Mouse (Mus musculus): ENCODE measurements at regions not wholly inside any gene's neighbourhood (a gene's known extent, or its start where the extent isn't known, plus 50 kb on each side); places are given as distances from the start of the nearest gene placed in this dataset.

- H3K36me3 ChIP-seq, result no peaks in the 10 kb centered on the region
- H3K4me2 ChIP-seq (replicated peaks), result no peak overlapping the region
- peaks cover 32% of the 10 kb centered on the region for H3K4me1 ChIP-seq
- no peaks in the 10 kb centered on the region for H3K27me3 ChIP-seq
- H3K4me3 ChIP-seq (replicated peaks), result no peak overlapping the region
- peaks cover 2% of the 10 kb centered on the region for H3K9me3 ChIP-seq (replicated peaks)
- WGBS, result 84% methylated on average over 6 of the region's 6 CpGs
- no peak overlapping the region for H3K9ac ChIP-seq
- no peak overlapping the region for H3K27ac ChIP-seq (replicated peaks)
- no peak for ATAC-seq (ENCODE audit: insufficient number of reproducible peaks, low FRiP score, low TSS enrichment, low read depth)
These were observed 100.6 kb upstream of the Pmepa1 start for GRCm38 (mm10) chr2:173376926-173377325.

- Histone ChIP-seq H3K4me2 (replicated peaks) (no peak overlapping the region), H3K4me1 (peaks cover 32% of the 10 kb centered on the region), H3K27ac (replicated peaks) (peak overlapping the region; percentile 70), H3K27me3 (no peaks in the 10 kb centered on the region), H3K9me3 (replicated peaks) (no peaks in the 10 kb centered on the region), H3K9ac (no peak overlapping the region), H3K36me3 (no peaks in the 10 kb centered on the region), H3K4me3 (replicated peaks) (no peak overlapping the region)
- peak; percentile 67 for ATAC-seq (ENCODE audit: insufficient number of reproducible peaks, low FRiP score, low TSS enrichment, low read depth)
- 49% methylated on average over 10 of the region's 12 CpGs for WGBS
These were observed 101.3 kb upstream of the Pmepa1 start for GRCm38 (mm10) chr2:173377497-173378257.

GRCm38 (mm10) chr2:173379736-173380135, 103.4 kb upstream of the Pmepa1 start:
- peaks cover 32% of the 10 kb centered on the region for H3K4me1 ChIP-seq
- ATAC-seq (ENCODE audit: insufficient number of reproducible peaks, low FRiP score, low TSS enrichment, low read depth), result no peak
- H3K9ac ChIP-seq, result no peak overlapping the region
- peak overlapping the region; percentile 83 for H3K27ac ChIP-seq (replicated peaks)
- H3K4me3 ChIP-seq (replicated peaks), result no peak overlapping the region
- H3K36me3 ChIP-seq, result no peaks in the 10 kb centered on the region
- WGBS, result 71% methylated on average over 1 of the region's 1 CpGs
- no peaks in the 10 kb centered on the region for H3K9me3 ChIP-seq (replicated peaks)
- H3K4me2 ChIP-seq (replicated peaks), result no peak overlapping the region
- H3K27me3 ChIP-seq, result no peaks in the 10 kb centered on the region

- WGBS, result 25% methylated on average over 3 of the region's 3 CpGs
- no peak for ATAC-seq (ENCODE audit: insufficient number of reproducible peaks, low FRiP score, low TSS enrichment, low read depth)
These were observed 104.0 kb upstream of the Pmepa1 start for GRCm38 (mm10) chr2:173380341-173380761.

GRCm38 (mm10) chr2:173382176-173382813, 106.0 kb upstream of the Pmepa1 start:
- ATAC-seq (ENCODE audit: insufficient number of reproducible peaks, low FRiP score, low TSS enrichment, low read depth), result no peak
- H3K9ac ChIP-seq, result no peak overlapping the region
- no peak overlapping the region for H3K27ac ChIP-seq (replicated peaks)
- no peaks in the 10 kb centered on the region for H3K36me3 ChIP-seq
- no peaks in the 10 kb centered on the region for H3K27me3 ChIP-seq
- H3K9me3 ChIP-seq (replicated peaks), result no peaks in the 10 kb centered on the region
- no peak overlapping the region for H3K4me2 ChIP-seq (replicated peaks)
- no peak overlapping the region for H3K4me3 ChIP-seq (replicated peaks)
- 71% methylated on average over 7 of the region's 7 CpGs for WGBS
- peaks cover 41% of the 10 kb centered on the region for H3K4me1 ChIP-seq

More at GRCm38 (mm10) chr2:173380341-173380761, 104.0 kb upstream of the Pmepa1 start:
- H3K4me2 ChIP-seq (replicated peaks), result no peak overlapping the region
- H3K27ac ChIP-seq (replicated peaks), result peak overlapping the region; percentile 83
- no peaks in the 10 kb centered on the region for H3K36me3 ChIP-seq
- peaks cover 39% of the 10 kb centered on the region for H3K4me1 ChIP-seq
- H3K27me3 ChIP-seq, result no peaks in the 10 kb centered on the region
- no peak overlapping the region for H3K9ac ChIP-seq
- no peaks in the 10 kb centered on the region for H3K9me3 ChIP-seq (replicated peaks)
- no peak overlapping the region for H3K4me3 ChIP-seq (replicated peaks)

- H3K27ac ChIP-seq (replicated peaks), result no peak overlapping the region
- no peak for ATAC-seq (ENCODE audit: insufficient number of reproducible peaks, low FRiP score, low TSS enrichment, low read depth)
- H3K4me2 ChIP-seq (replicated peaks), result no peak overlapping the region
- H3K27me3 ChIP-seq, result no peaks in the 10 kb centered on the region
- H3K4me1 ChIP-seq, result peaks cover 23% of the 10 kb centered on the region
- no peak overlapping the region for H3K9ac ChIP-seq
- H3K4me3 ChIP-seq (replicated peaks), result no peak overlapping the region
- H3K36me3 ChIP-seq, result no peaks in the 10 kb centered on the region
- no peaks in the 10 kb centered on the region for H3K9me3 ChIP-seq (replicated peaks)
- 56% methylated on average over 8 of the region's 8 CpGs for WGBS
These were observed 108.7 kb upstream of the Pmepa1 start for GRCm38 (mm10) chr2:173384935-173385586.

GRCm38 (mm10) chr2:173385722-173386141, 109.4 kb upstream of the Pmepa1 start:
- ATAC-seq (ENCODE audit: insufficient number of reproducible peaks, low FRiP score, low TSS enrichment, low read depth), result no peak
- no peak overlapping the region for H3K4me3 ChIP-seq (replicated peaks)
- H3K27ac ChIP-seq (replicated peaks), result no peak overlapping the region
- no peaks in the 10 kb centered on the region for H3K27me3 ChIP-seq
- no peaks in the 10 kb centered on the region for H3K36me3 ChIP-seq
- H3K4me2 ChIP-seq (replicated peaks), result no peak overlapping the region
- H3K9me3 ChIP-seq (replicated peaks), result no peaks in the 10 kb centered on the region
- H3K4me1 ChIP-seq, result peaks cover 16% of the 10 kb centered on the region; the same call in 1 of the 2 replicates
- H3K9ac ChIP-seq, result no peak overlapping the region
- 59% methylated on average over 9 of the region's 9 CpGs for WGBS

DNA sequence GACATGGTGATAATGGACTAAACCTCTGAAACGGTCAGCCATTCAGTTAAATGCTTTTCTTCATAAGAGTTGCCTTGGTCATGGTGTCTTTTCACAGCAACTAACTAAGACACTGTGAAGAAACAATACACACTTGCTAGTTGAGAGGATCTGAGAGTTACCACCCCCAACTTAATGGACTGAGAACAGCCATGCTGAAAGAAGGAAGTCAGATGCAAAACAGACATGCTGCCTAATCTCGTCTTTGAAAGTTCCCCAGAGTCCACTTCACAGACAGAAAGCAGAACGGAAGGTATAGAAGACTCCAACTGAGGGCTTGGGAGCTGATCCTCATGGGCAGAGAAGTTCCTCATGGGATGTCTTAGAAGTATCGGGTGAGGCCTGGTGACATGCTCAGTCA, 111.8 kb upstream of the Pmepa1 start:
- Histone ChIP-seq H3K9ac (no peak overlapping the region), H3K4me1 (peaks cover 14% of the 10 kb centered on the region; the same call in 1 of the 2 replicates), H3K36me3 (no peaks in the 10 kb centered on the region), H3K27me3 (no peaks in the 10 kb centered on the region), H3K4me3 (replicated peaks) (no peak overlapping the region), H3K27ac (replicated peaks) (no peak overlapping the region), H3K4me2 (replicated peaks) (no peak overlapping the region), H3K9me3 (replicated peaks) (no peaks in the 10 kb centered on the region)
- WGBS, result 61% methylated on average over 4 of the region's 4 CpGs
- no peak for ATAC-seq (ENCODE audit: insufficient number of reproducible peaks, low FRiP score, low TSS enrichment, low read depth)

DNA sequence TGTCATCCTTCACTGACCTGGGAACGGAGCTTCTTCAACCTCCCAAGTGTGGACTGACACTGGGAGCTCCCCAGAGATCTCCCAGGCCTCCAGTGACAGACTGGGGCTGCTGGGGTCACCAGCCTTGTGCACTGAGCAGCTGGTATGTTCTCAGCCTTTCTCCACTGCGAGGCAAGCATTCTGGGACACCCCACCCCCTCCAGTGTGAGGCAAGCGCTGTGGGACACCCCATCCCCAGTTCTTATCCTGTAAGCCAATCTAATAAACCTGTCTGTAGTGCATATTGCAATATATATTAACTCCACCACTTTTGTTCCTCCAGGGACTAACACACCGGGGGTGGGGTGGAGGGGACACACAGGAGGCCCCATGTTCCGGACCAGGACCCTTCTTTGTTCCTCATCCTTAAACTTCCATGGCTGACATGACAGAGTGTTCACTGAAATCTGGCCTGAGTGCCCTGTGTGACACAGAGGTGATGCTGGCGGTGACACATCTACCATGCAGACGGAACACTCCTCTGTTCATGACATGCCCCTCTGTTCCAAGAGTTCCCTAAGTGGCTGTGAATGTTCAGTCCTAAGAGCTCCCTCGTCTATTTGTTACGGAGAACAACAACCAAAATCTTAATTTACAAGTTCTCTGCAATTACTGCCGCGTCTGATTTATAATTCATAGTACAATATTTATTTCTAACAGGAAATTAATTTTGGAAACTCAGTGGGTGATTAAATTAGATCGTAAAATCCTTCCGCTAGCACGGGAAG, 116.4 kb upstream of the Pmepa1 start:
- Histone ChIP-seq H3K4me3 (replicated peaks) (no peak overlapping the region), H3K9ac (no peak overlapping the region), H3K9me3 (replicated peaks) (no peaks in the 10 kb centered on the region), H3K4me1 (0 out of 2 replicates have a peak, but pooled peaks cover 6% of the 10 kb centered on the region), H3K4me2 (replicated peaks) (no peak overlapping the region), H3K27me3 (no peaks in the 10 kb centered on the region), H3K27ac (replicated peaks) (no peak overlapping the region), H3K36me3 (no peaks in the 10 kb centered on the region)
- WGBS, result 77% methylated on average over 14 of the region's 14 CpGs
- ATAC-seq (ENCODE audit: insufficient number of reproducible peaks, low FRiP score, low TSS enrichment, low read depth), result no peak

GRCm38 (mm10) chr2:173393324-173393592, 116.9 kb upstream of the Pmepa1 start:
- Histone ChIP-seq H3K4me2 (replicated peaks) (no peak overlapping the region), H3K9me3 (replicated peaks) (no peaks in the 10 kb centered on the region), H3K9ac (no peak overlapping the region), H3K4me1 (0 out of 2 replicates have a peak, but pooled peaks cover 6% of the 10 kb centered on the region), H3K36me3 (no peaks in the 10 kb centered on the region), H3K27ac (replicated peaks) (no peak overlapping the region), H3K27me3 (no peaks in the 10 kb centered on the region), H3K4me3 (replicated peaks) (no peak overlapping the region)
- 44% methylated on average over 2 of the region's 2 CpGs for WGBS
- no peak for ATAC-seq (ENCODE audit: insufficient number of reproducible peaks, low FRiP score, low TSS enrichment, low read depth)

- 35% methylated on average over 6 of the region's 6 CpGs for WGBS
- H3K9me3 ChIP-seq (replicated peaks), result no peaks in the 10 kb centered on the region
- H3K4me1 ChIP-seq, result 0 out of 2 replicates have a peak, but pooled peaks cover 6% of the 10 kb centered on the region
- no peak overlapping the region for H3K9ac ChIP-seq
- no peak overlapping the region for H3K27ac ChIP-seq (replicated peaks)
- H3K36me3 ChIP-seq, result no peaks in the 10 kb centered on the region
- H3K27me3 ChIP-seq, result no peaks in the 10 kb centered on the region
- no peak overlapping the region for H3K4me2 ChIP-seq (replicated peaks)
- peak; percentile 52; the same call in 1 of the 2 replicates for ATAC-seq (ENCODE audit: insufficient number of reproducible peaks, low FRiP score, low TSS enrichment, low read depth)
- no peak overlapping the region for H3K4me3 ChIP-seq (replicated peaks)
These were observed 119.2 kb upstream of the Pmepa1 start for GRCm38 (mm10) chr2:173395526-173395925.

Measured in embryonic facial prominence, embryonic 15.5 days (tissue).